Mouse (Mus musculus) heart, adult 2 months (tissue): ENCODE results near the gene Zfp503. TPM values are rescaled to one million over a fixed set of nuclear protein-coding genes. Genes with fewer than 3 reads are reported as not detected.

ENCODE experiments used
- DNase-seq, 2 experiments: peaks; one replicate each; pipeline ENCODE4 v3.0.0; 2021
- H3K27ac ChIP-seq: fragments of 200-600 bp; 2 replicates; pipeline ENCODE4 v1.8.1; 2022
- H3K27me3 ChIP-seq: fragments of 200-500 bp; 2 replicates; pipeline ENCODE4 v1.6.1; 2012; ENCODE audit warnings: mild to moderate bottlenecking, low read length, inconsistent platforms, mixed read lengths; ENCODE audit not compliant: control insufficient read depth, insufficient read depth
- H3K36me3 ChIP-seq: fragments of 200-500 bp; 2 replicates; pipeline ENCODE4 v1.6.1; 2012; ENCODE audit warnings: low read length, inconsistent platforms; ENCODE audit not compliant: control insufficient read depth, insufficient read depth
- H3K4me1 ChIP-seq: fragments of 200-500 bp; 2 replicates; pipeline ENCODE4 v1.6.1; 2011; ENCODE audit warnings: low read length; ENCODE audit not compliant: control insufficient read depth, insufficient read depth
- H3K4me3 ChIP-seq: fragments of 200-600 bp; 2 replicates; pipeline ENCODE4 v1.8.1; 2022
- H3K79me2 ChIP-seq: fragments of 200-500 bp; replicated peaks from 2 replicates; pipeline ENCODE4 v1.6.1; 2012; ENCODE audit warnings: mild to moderate bottlenecking, inconsistent platforms, low read length, moderate library complexity, mixed read lengths; ENCODE audit not compliant: control insufficient read depth, insufficient read depth
- H3K9ac ChIP-seq: fragments of 200-500 bp; 2 replicates; pipeline ENCODE4 v1.6.1; 2012; ENCODE audit warnings: low read depth, mild to moderate bottlenecking, control low read depth, inconsistent platforms, low read length, mixed read lengths
- CTCF ChIP-seq: fragments of 200-600 bp; IDR thresholded peaks from 2 replicates; pipeline ENCODE4 v1.8.1; 2022; ENCODE audit warnings: antibody characterized with exemption, mild to moderate bottlenecking, moderate library complexity
- EP300 ChIP-seq: fragments of 200-500 bp; IDR thresholded peaks from 2 replicates; pipeline ENCODE4 v1.6.1; 2011; ENCODE audit warnings: low read depth, low read length, control low read depth; ENCODE audit not compliant: insufficient read depth
- POLR2A ChIP-seq: fragments of 200-500 bp; IDR thresholded peaks from 2 replicates; pipeline ENCODE4 v1.6.1; 2011; ENCODE audit warnings: mild to moderate bottlenecking, low read depth, low read length, control low read depth; ENCODE audit not compliant: insufficient read depth
- WGBS: fragments of 180-500 bp; shearing (Covaris S2); methylation state at CpG from one replicate; pipeline ENCODE4 v1.1.7; 2018; 5-methylcytosine and 5-hydroxymethylcytosine counted together
- intact Hi-C: fragments of 180-260 bp; cut with DNase I; formaldehyde crosslinking; loops from one replicate; pipeline ENCODE4 v1.15.1; 2025
- polyA plus RNA-seq: library from polyadenylated mRNA; depleted of rRNA; stranded (reverse); fragments of >200 nt; gene quantifications from 2 replicates; pipeline ENCODE4 v1.2.3, GENCODE M21; 2012
- total RNA-seq, 2 experiments: library from RNA; stranded (reverse); gene quantifications; 2 replicates each; pipeline ENCODE4 v1.2.3; 2021

Gene Zfp503
- total and polyA plus RNA-seq, 3 experiments = 1.4 to 1.5 (median 1.5) TPM

- no peak for TF ChIP-seq POLR2A
- TF ChIP-seq EP300 = no peak
- TF ChIP-seq CTCF = no peak
- no peak overlapping the region for H3K4me3 ChIP-seq
- no peaks in the 10 kb centered on the region for H3K36me3 ChIP-seq
- intact Hi-C loops = no loop called here
- no peak overlapping the region for H3K9ac ChIP-seq
- H3K4me1 ChIP-seq = no peaks in the 10 kb centered on the region; the same call in 1 of the 2 replicates
- H3K27me3 ChIP-seq = peaks cover 8% of the 10 kb centered on the region; the same call in 1 of the 2 replicates
- H3K79me2 ChIP-seq = no peaks in the 10 kb centered on the region
- DNase-seq = no peak
- 70% methylated on average over 5 of the region's 5 CpGs for WGBS
- no peak overlapping the region for H3K27ac ChIP-seq
These were observed 2.5 kb upstream of the Zfp503 start for GRCm38 (mm10) chr14:21991856-21992255.

- H3K4me1 ChIP-seq = no peaks in the 10 kb centered on the region; the same call in 1 of the 2 replicates
- 42% methylated on average over 26 of the region's 26 CpGs for WGBS
- peak in 1 of 2 experiments; percentile 27 for DNase-seq
- intact Hi-C loops = no loop called here
- TF ChIP-seq EP300 = no peak
- TF ChIP-seq POLR2A = no peak
- no peak for TF ChIP-seq CTCF
- peaks cover 6% of the 10 kb centered on the region; the same call in 1 of the 2 replicates for H3K27me3 ChIP-seq
- no peak overlapping the region for H3K9ac ChIP-seq
- no peak overlapping the region for H3K4me3 ChIP-seq
- H3K79me2 ChIP-seq = no peaks in the 10 kb centered on the region
- no peak overlapping the region for H3K27ac ChIP-seq
- H3K36me3 ChIP-seq = no peaks in the 10 kb centered on the region
These were observed 1.9 kb upstream of the Zfp503 start for GRCm38 (mm10) chr14:21991251-21991780.

- TF ChIP-seq POLR2A = no peak
- TF ChIP-seq EP300 = no peak
- no peak for DNase-seq
- no peaks in the 10 kb centered on the region; the same call in 1 of the 2 replicates for H3K4me1 ChIP-seq
- peaks cover 6% of the 10 kb centered on the region; the same call in 1 of the 2 replicates for H3K27me3 ChIP-seq
- no peak overlapping the region for H3K4me3 ChIP-seq
- no peak overlapping the region for H3K27ac ChIP-seq
- H3K9ac ChIP-seq = no peak overlapping the region
- WGBS = 48% methylated on average over 31 of the region's 31 CpGs
- intact Hi-C loops = no loop called here
- no peaks in the 10 kb centered on the region for H3K36me3 ChIP-seq
- no peaks in the 10 kb centered on the region for H3K79me2 ChIP-seq
These were observed 1.1 kb upstream of the Zfp503 start for GRCm38 (mm10) chr14:21990321-21991021.

- 1% methylated on average over 26 of the region's 26 CpGs for WGBS
- Histone ChIP-seq H3K27ac (peak overlapping the region; percentile 66), H3K4me3 (peak overlapping the region; percentile 58), H3K27me3 (peaks cover 11% of the 10 kb centered on the region), H3K9ac (peak overlapping the region; percentile 80), H3K4me1 (no peaks in the 10 kb centered on the region; the same call in 1 of the 2 replicates), H3K79me2 (no peaks in the 10 kb centered on the region), H3K36me3 (no peaks in the 10 kb centered on the region)
- TF ChIP-seq CTCF = no peak
- TF ChIP-seq EP300 = no peak
- no peak for TF ChIP-seq POLR2A
- intact Hi-C loops = loop anchor here (2.0 to 10.0 kb wide), 8 partner anchors 30 to 1416 kb away; partner anchors contain the start of gene Lrmda
- peak; percentile 54 to 61 for DNase-seq
These were observed 667 bp downstream of the Zfp503 start for GRCm38 (mm10) chr14:21988577-21989290.

- under 1% methylated on average over 74 of the region's 74 CpGs for WGBS
- H3K36me3 ChIP-seq = no peaks in the 10 kb centered on the region
- intact Hi-C loops = loop anchor here (2.0 to 10.0 kb wide), 8 partner anchors 31 to 1417 kb away; partner anchors contain the start of gene Lrmda
These were observed 1.5 kb downstream of the Zfp503 start for GRCm38 (mm10) chr14:21987660-21988576.

More at GRCm38 (mm10) chr14:21987660-21988576, 1.5 kb downstream of the Zfp503 start:
- H3K27me3 ChIP-seq = peaks cover 11% of the 10 kb centered on the region
- DNase-seq = peak; percentile 93 to 96
- no peaks in the 10 kb centered on the region for H3K79me2 ChIP-seq
- H3K4me3 ChIP-seq = peak overlapping the region; percentile 88
- H3K9ac ChIP-seq = peak overlapping the region; percentile 73
- no peaks in the 10 kb centered on the region; the same call in 1 of the 2 replicates for H3K4me1 ChIP-seq
- H3K27ac ChIP-seq = peak overlapping the region; percentile 92
- TF ChIP-seq CTCF (peak; percentile 45), POLR2A (peak; percentile 96), EP300 (0 out of 2 replicates have a peak, but pooled peaks have one; percentile 41)
